Mouse (Mus musculus) neutrophil, adult 65 days (primary cell): ENCODE data around the gene Mfsd10. TPM values are rescaled to one million over a fixed set of nuclear protein-coding genes. Genes with fewer than 3 reads are reported as not detected.

Source experiments
- total RNA-seq: library from RNA; stranded (reverse); gene quantifications from 2 replicates; pipeline ENCODE4 v1.2.4, GENCODE M21; 2023

Mfsd10 gene
- 44.8 and 66.3 TPM in 2 replicates for total RNA-seq

GRCm38 (mm10) chr5:34636481-34637287 lies at the start of gene Mfsd10:
TSS of gene Mfsd10 (minus strand) at chr5:34637212.

GRCm38 (mm10) chr5:34659686-34660590 lies 22.9 kb upstream of the Mfsd10 start, which contains the start of the genes Nop14 and Grk4:
TSS of gene Nop14 (minus strand) at chr5:34660148.
TSS of gene Grk4 (plus strand) at chr5:34660379.

Other genes with a start within 250 kb of the Mfsd10 start
- gene Tnip2, start 123.2 kb downstream of the Mfsd10 start, total RNA-seq = 15.0 and 18.3 TPM in 2 replicates
- gene Sh3bp2, start 111.4 kb downstream of the Mfsd10 start, total RNA-seq = 82.3 and 93.5 TPM in 2 replicates
- gene Add1, start 63.5 kb downstream of the Mfsd10 start, total RNA-seq = 187 and 193 TPM in 2 replicates
- gene Nop14, start 22.9 kb upstream of the Mfsd10 start, total RNA-seq = 4.2 and 5.1 TPM in 2 replicates
- gene Grk4, start 23.2 kb upstream of the Mfsd10 start, total RNA-seq = 2.7 TPM in 2 replicates
- gene Htt, start 124.5 kb upstream of the Mfsd10 start, total RNA-seq = 20.4 and 31.1 TPM in 2 replicates